Mouse (Mus musculus) heart, adult 2 months (tissue): ENCODE measurements around the gene Casq1.

ENCODE experiments used
- CTCF ChIP-seq: fragments of 200-600 bp; IDR thresholded peaks from 2 replicates; pipeline ENCODE4 v1.8.1; 2022; ENCODE audit warnings: antibody characterized with exemption, mild to moderate bottlenecking, moderate library complexity
- POLR2A ChIP-seq: fragments of 200-500 bp; IDR thresholded peaks from 2 replicates; pipeline ENCODE4 v1.6.1; 2011; ENCODE audit warnings: mild to moderate bottlenecking, low read depth, low read length, control low read depth; ENCODE audit not compliant: insufficient read depth

- TF ChIP-seq CTCF (no peak), POLR2A (no peak)
These were observed 16.7 kb downstream of the Casq1 start for GRCm38 (mm10) chr1:172202894-172203522.
